Mouse (Mus musculus) lung, postnatal 14 days (tissue): ENCODE data around the gene Slc16a1.
"Not testable (repeated sequence)": the region's sequence is repeated elsewhere in the genome, so short reads cannot be mapped to it uniquely, and the experiment has no call there.

Source experiments
- DNase-seq: peaks from one replicate; pipeline ENCODE4 v3.0.0; 2021

The Slc16a1 gene

GRCm38 (mm10) chr3:104675258-104675851 is 36.9 kb downstream of the Slc16a1 start:
- peak; percentile 71 for DNase-seq

GRCm38 (mm10) chr3:104677781-104678180 is 39.3 kb downstream of the Slc16a1 start:
- DNase-seq: no peak

- no peak for DNase-seq
These were observed 40.4 kb downstream of the Slc16a1 start for GRCm38 (mm10) chr3:104678826-104679225.

GRCm38 (mm10) chr3:104682671-104683504 is 44.4 kb downstream of the Slc16a1 start:
- DNase-seq: peak; percentile 68

GRCm38 (mm10) chr3:104700751-104701335 is 62.4 kb downstream of the Slc16a1 start:
- peak; percentile 80 for DNase-seq

- DNase-seq: no peak
These were observed 63.3 kb downstream of the Slc16a1 start for GRCm38 (mm10) chr3:104701761-104702160.

- no peak for DNase-seq
These were observed 65.5 kb downstream of the Slc16a1 start for GRCm38 (mm10) chr3:104703941-104704340.

GRCm38 (mm10) chr3:104706446-104706845 is 68.0 kb downstream of the Slc16a1 start:
- DNase-seq: peak; percentile 40

GRCm38 (mm10) chr3:104706951-104707771 is 68.7 kb downstream of the Slc16a1 start:
- not testable (repeated sequence) for DNase-seq

GRCm38 (mm10) chr3:104707772-104708144 is 69.3 kb downstream of the Slc16a1 start:
- DNase-seq: not testable (repeated sequence)
